11 mouse cellular contexts compared by ENCODE assay signal in genomic region chr5:92896725-92897280, GRCm38 (mm10).
DNase-seq lines count a peak whose midpoint lies in the region; ATAC-seq and TF ChIP-seq lines count a peak whose summit lies in the region.
"Had no signal": no experiment of that assay in that cellular context is flagged by ENCODE, and none has a peak within 500 bp of the region (broad histone marks: within the 10 kb centered on the region; RNA-seq: fewer than 3 reads in every experiment).

No protein-coding gene starts in this region.

- peak overlapping the region in 1 of 2 experiments; percentile 86; a peak in 1 of 4 replicates for H3K27ac ChIP-seq in heart, embryonic 14.5 days (replicated peaks in 1 of 2; ENCODE audit: control insufficient read depth in 1 of 2, insufficient read depth in 1 of 2, low read depth in 2 of 2, low read length in 2 of 2)
- H3K27ac ChIP-seq in heart, adult 2 months = no peak overlapping the region
- no peak overlapping the region for H3K27ac ChIP-seq in embryonic facial prominence, embryonic 11.5 days (replicated peaks; ENCODE audit: low read depth, low read length)
- H3K27ac ChIP-seq in intestine, postnatal 0 days (ENCODE audit: low read depth, low read length) = peak overlapping the region; percentile 84; the same call in 1 of the 2 replicates

- intact Hi-C loops in heart, adult 2 months (cut with DNase I) = loop anchor here (5.0 kb wide), 1 partner anchor 40 kb away; no protein-coding TSS in a partner anchor
- intact Hi-C loops in left cerebral cortex, postnatal 36 days (cut with DNase I) = no loop called here

- no peaks in the 10 kb centered on the region for H3K27me3 ChIP-seq in heart, embryonic 14.5 days (ENCODE audit: control insufficient read depth, insufficient read depth, low read length)
- no peaks in the 10 kb centered on the region for H3K27me3 ChIP-seq in heart, adult 2 months (ENCODE audit: control insufficient read depth, insufficient read depth, low read length)
- H3K27me3 ChIP-seq in embryonic facial prominence, embryonic 11.5 days (ENCODE audit: control insufficient read depth, insufficient read depth, low read length) = no peaks in the 10 kb centered on the region
- no peaks in the 10 kb centered on the region for H3K27me3 ChIP-seq in intestine, postnatal 0 days (replicated peaks; ENCODE audit: control insufficient read depth, insufficient read depth, low read length)
- H3K27me3 ChIP-seq: lung, embryonic 15.5 days had no signal

- no peak for TF ChIP-seq POLR2A in heart, adult 2 months (IDR thresholded peaks at IDR 0.05; ENCODE audit: insufficient read depth, low read depth, low read length)
- TF ChIP-seq POLR2A in lung, adult 2 months (IDR thresholded peaks at IDR 0.05; ENCODE audit: borderline replicate concordance, extremely low read depth, low read depth, low read length) = no peak

- peaks cover 7 to 34% of the 10 kb centered on the region in 2 experiments for H3K4me1 ChIP-seq in heart, embryonic 14.5 days (ENCODE audit: control insufficient read depth in 2 of 2, insufficient read depth in 2 of 2, low read length in 2 of 2)
- peaks cover 4% of the 10 kb centered on the region; the same call in 1 of the 2 replicates for H3K4me1 ChIP-seq in heart, adult 2 months (ENCODE audit: control insufficient read depth, insufficient read depth, low read length)
- no peaks in the 10 kb centered on the region for H3K4me1 ChIP-seq in embryonic facial prominence, embryonic 11.5 days (ENCODE audit: control insufficient read depth, insufficient read depth, low read length)
- peaks cover 14% of the 10 kb centered on the region for H3K4me1 ChIP-seq in intestine, postnatal 0 days (replicated peaks; ENCODE audit: control insufficient read depth, insufficient read depth, low read length)
- peaks cover 23% of the 10 kb centered on the region for H3K4me1 ChIP-seq in lung, adult 2 months (ENCODE audit: control insufficient read depth, insufficient read depth, low read length)

- whole genome bisulfite sequencing in heart, embryonic 14.5 days = 60% methylated on average over 1 of the region's 1 CpGs
- WGBS in heart, adult 2 months = 63% methylated on average over 1 of the region's 1 CpGs
- WGBS in embryonic facial prominence, embryonic 11.5 days = 39% methylated on average over 1 of the region's 1 CpGs
- 50% methylated on average over 1 of the region's 1 CpGs for WGBS in intestine, postnatal 0 days
- 75% methylated on average over 1 of the region's 1 CpGs for WGBS in lung, adult 2 months

- no peaks in the 10 kb centered on the region for H3K9me3 ChIP-seq in heart, embryonic 14.5 days (ENCODE audit: control insufficient read depth, low read length)
- no peaks in the 10 kb centered on the region for H3K9me3 ChIP-seq in embryonic facial prominence, embryonic 11.5 days (replicated peaks; ENCODE audit: control insufficient read depth, low read length)
- no peaks in the 10 kb centered on the region for H3K9me3 ChIP-seq in intestine, postnatal 0 days (ENCODE audit: control insufficient read depth)
- H3K9me3 ChIP-seq: lung, embryonic 15.5 days had no signal

- no peak for TF ChIP-seq EP300 in heart, adult 2 months (IDR thresholded peaks at IDR 0.05; ENCODE audit: insufficient read depth, low read depth, low read length)

- ATAC-seq in heart, embryonic 14.5 days (ENCODE audit: insufficient number of reproducible peaks, insufficient read depth, low FRiP score, low read depth) = no peak
- ATAC-seq in embryonic facial prominence, embryonic 11.5 days (replicated peaks; ENCODE audit: insufficient number of reproducible peaks, low FRiP score, low TSS enrichment, low read depth) = no peak
- no peak for ATAC-seq in intestine, postnatal 0 days

- TF ChIP-seq CTCF in heart, adult 2 months (IDR thresholded peaks at IDR 0.05) = no peak
- no peak for TF ChIP-seq CTCF in intestine, postnatal 0 days (IDR thresholded peaks at IDR 0.05; ENCODE audit: low read depth)
- TF ChIP-seq CTCF in lung, adult 2 months (IDR thresholded peaks at IDR 0.05; ENCODE audit: insufficient read depth, low read length) = no peak

- no peaks in the 10 kb centered on the region for H3K36me3 ChIP-seq in heart, embryonic 14.5 days (ENCODE audit: control insufficient read depth, insufficient read depth, low read length)
- no peaks in the 10 kb centered on the region for H3K36me3 ChIP-seq in heart, adult 2 months (ENCODE audit: control insufficient read depth, insufficient read depth, low read length)
- no peaks in the 10 kb centered on the region for H3K36me3 ChIP-seq in embryonic facial prominence, embryonic 11.5 days (replicated peaks; ENCODE audit: control insufficient read depth, insufficient read depth, low read depth, low read length)
- H3K36me3 ChIP-seq in intestine, postnatal 0 days (ENCODE audit: control insufficient read depth, insufficient read depth) = no peaks in the 10 kb centered on the region
- H3K36me3 ChIP-seq: lung, embryonic 15.5 days had no signal

- no peaks in the 10 kb centered on the region for H3K79me2 ChIP-seq in heart, adult 2 months (replicated peaks; ENCODE audit: control insufficient read depth, insufficient read depth, low read length)

- H3K9ac ChIP-seq in heart, embryonic 14.5 days (ENCODE audit: low read length) = no peak overlapping the region
- H3K9ac ChIP-seq in heart, adult 2 months (ENCODE audit: low read depth, low read length) = no peak overlapping the region
- no peak overlapping the region for H3K9ac ChIP-seq in embryonic facial prominence, embryonic 11.5 days (replicated peaks; ENCODE audit: low read length)
- H3K9ac ChIP-seq in intestine, postnatal 0 days (ENCODE audit: low read depth, low read length) = no peak overlapping the region

- no peak for DNase-seq in heart, adult 2 months
- DNase-seq in 416B (ENCODE audit: low read depth) = peak; percentile 70
- DNase-seq in embryonic facial prominence, embryonic 11.5 days (ENCODE audit: low spot score) = peak; percentile 42
- DNase-seq in lung, adult 2 months = no peak
- no peak for DNase-seq in left cerebral cortex, postnatal 36 days (ENCODE audit: low spot score in 2 of 2)
- no peak for DNase-seq in lung, postnatal 4 days
- DNase-seq: gastrocnemius, postnatal 36 days; kidney, postnatal 4 days had no signal

- H3K4me3 ChIP-seq in heart, embryonic 14.5 days (ENCODE audit: control insufficient read depth in 1 of 2, insufficient read depth in 1 of 2, low read depth in 1 of 2, low read length in 2 of 2) = no peak overlapping the region
- no peak overlapping the region for H3K4me3 ChIP-seq in heart, adult 2 months
- H3K4me3 ChIP-seq in embryonic facial prominence, embryonic 11.5 days (ENCODE audit: low read depth, low read length) = no peak overlapping the region
- H3K4me3 ChIP-seq in intestine, postnatal 0 days (ENCODE audit: low read depth, low read length) = peak overlapping the region; percentile 86
- no peak overlapping the region for H3K4me3 ChIP-seq in lung, adult 2 months (replicated peaks; ENCODE audit: extremely low read depth, low read depth, low read length)

- H3K4me2 ChIP-seq in heart, embryonic 14.5 days (ENCODE audit: low read length) = peak overlapping the region; percentile 78
- no peak overlapping the region for H3K4me2 ChIP-seq in embryonic facial prominence, embryonic 11.5 days (ENCODE audit: low read depth, low read length)
- H3K4me2 ChIP-seq in intestine, postnatal 0 days (replicated peaks; ENCODE audit: low read depth) = peak overlapping the region; percentile 81; the same call in 1 of the 2 replicates

Comparison
In these comparisons a context has a peak if more than half of its experiments do, and no peak if none do; other contexts are left out.
1. DNase-seq: peak in 416B (single experiment) and embryonic facial prominence, embryonic 11.5 days (single experiment); none in heart, adult 2 months (0 of 2), lung, adult 2 months (single experiment), left cerebral cortex, postnatal 36 days (0 of 2) and lung, postnatal 4 days (0 of 2).